32 mouse cellular contexts compared by ENCODE assay signal in genomic region chr9:114632331-114632730, GRCm38 (mm10). TPM values are rescaled to one million over a fixed set of nuclear protein-coding genes. Genes with fewer than 3 reads are reported as not detected.
DNase-seq lines count a peak whose midpoint lies in the region; ATAC-seq and TF ChIP-seq lines count a peak whose summit lies in the region.
"Had no signal": no experiment of that assay in that cellular context is flagged by ENCODE, and none has a peak within 500 bp of the region (broad histone marks: within the 10 kb centered on the region; RNA-seq: fewer than 3 reads in every experiment).

No protein-coding gene starts in this region.

- H3K4me3 ChIP-seq in heart, postnatal 0 days (ENCODE audit: low read depth, low read length), result no peak overlapping the region
- no peak overlapping the region for H3K4me3 ChIP-seq in lung, embryonic 16.5 days (ENCODE audit: low read length)
- H3K4me3 ChIP-seq: embryonic facial prominence, embryonic 12.5 days; heart, embryonic 10.5 days; hindbrain, embryonic 10.5 days; hindbrain, embryonic 15.5 days; intestine, embryonic 15.5 days; liver, embryonic 15.5 days; midbrain, embryonic 10.5 days; midbrain, embryonic 15.5 days; neural tube, embryonic 12.5 days had no signal

- H3K27me3 ChIP-seq in heart, postnatal 0 days (ENCODE audit: control insufficient read depth, insufficient read depth, low read length), result no peaks in the 10 kb centered on the region
- H3K27me3 ChIP-seq in lung, embryonic 16.5 days (ENCODE audit: control insufficient read depth, insufficient read depth, low read depth, low read length), result no peaks in the 10 kb centered on the region
- H3K27me3 ChIP-seq: embryonic facial prominence, embryonic 12.5 days; hindbrain, embryonic 15.5 days; intestine, embryonic 15.5 days; liver, embryonic 15.5 days; midbrain, embryonic 15.5 days; neural tube, embryonic 12.5 days had no signal

- no peak overlapping the region for H3K9ac ChIP-seq in heart, postnatal 0 days (replicated peaks; ENCODE audit: low read depth, low read length)
- no peak overlapping the region for H3K9ac ChIP-seq in lung, embryonic 16.5 days (ENCODE audit: low read length)
- H3K9ac ChIP-seq: embryonic facial prominence, embryonic 12.5 days; hindbrain, embryonic 15.5 days; intestine, embryonic 15.5 days; liver, embryonic 15.5 days; midbrain, embryonic 15.5 days; neural tube, embryonic 12.5 days had no signal

- 64% methylated on average over 4 of the region's 4 CpGs for WGBS in heart, postnatal 0 days
- 41% methylated on average over 4 of the region's 4 CpGs for WGBS in lung, embryonic 16.5 days

- H3K36me3 ChIP-seq in heart, postnatal 0 days (replicated peaks; ENCODE audit: control insufficient read depth, insufficient read depth, low read length), result peaks cover 27% of the 10 kb centered on the region
- H3K36me3 ChIP-seq in lung, embryonic 16.5 days (ENCODE audit: control insufficient read depth, insufficient read depth, low read length), result peaks cover 25% of the 10 kb centered on the region

- intact Hi-C loops in heart, postnatal 36 days (cut with DNase I), result no loop called here

- no peak for TF ChIP-seq CTCF in heart, postnatal 0 days (IDR thresholded peaks at IDR 0.05; ENCODE audit: low read depth)

- ATAC-seq in heart, postnatal 0 days (ENCODE audit: insufficient read depth, low read depth), result no peak
- ATAC-seq in lung, embryonic 16.5 days (ENCODE audit: low read depth), result peak; percentile 38; the same call in 1 of the 2 replicates
- peak; percentile 80 for ATAC-seq in CD4-positive, CD25-positive, alpha-beta regulatory T cell, adult 4 months
- ATAC-seq in inflammation-experienced regulatory T-cells, adult 6 months, result peak; percentile 60
- no peak for ATAC-seq in monocyte, adult 5-6 weeks (replicated peaks; ENCODE audit: insufficient number of reproducible peaks, low FRiP score, low TSS enrichment, poor library complexity, severe bottlenecking)
- ATAC-seq: forebrain, embryonic 14.5 days; intestine, embryonic 15.5 days; midbrain, embryonic 15.5 days had no signal

- no peaks in the 10 kb centered on the region for H3K4me1 ChIP-seq in heart, postnatal 0 days (ENCODE audit: control insufficient read depth, insufficient read depth)
- peaks cover 6% of the 10 kb centered on the region for H3K4me1 ChIP-seq in lung, embryonic 16.5 days (replicated peaks; ENCODE audit: control insufficient read depth, insufficient read depth, low read length)
- H3K4me1 ChIP-seq: embryonic facial prominence, embryonic 12.5 days; hindbrain, embryonic 10.5 days; intestine, embryonic 15.5 days had no signal

- no peaks in the 10 kb centered on the region for H3K9me3 ChIP-seq in heart, postnatal 0 days (replicated peaks; ENCODE audit: control insufficient read depth, low read length)
- no peaks in the 10 kb centered on the region for H3K9me3 ChIP-seq in lung, embryonic 16.5 days (ENCODE audit: control insufficient read depth, low read length)
- H3K9me3 ChIP-seq: embryonic facial prominence, embryonic 12.5 days; heart, embryonic 10.5 days; hindbrain, embryonic 10.5 days; hindbrain, embryonic 15.5 days; intestine, embryonic 15.5 days; liver, embryonic 15.5 days; midbrain, embryonic 10.5 days; midbrain, embryonic 15.5 days; neural tube, embryonic 12.5 days had no signal

- 0 out of 2 replicates have a peak overlapping the region, but pooled peaks have one; percentile 25 for H3K27ac ChIP-seq in heart, postnatal 0 days (ENCODE audit: low read depth)
- peak overlapping the region; percentile 73 for H3K27ac ChIP-seq in lung, embryonic 16.5 days (ENCODE audit: low read length)
- H3K27ac ChIP-seq: embryonic facial prominence, embryonic 12.5 days; heart, embryonic 10.5 days; hindbrain, embryonic 10.5 days; hindbrain, embryonic 15.5 days; intestine, embryonic 15.5 days; liver, embryonic 15.5 days; midbrain, embryonic 10.5 days; midbrain, embryonic 15.5 days; neural tube, embryonic 12.5 days had no signal

- H3K4me2 ChIP-seq in heart, postnatal 0 days (ENCODE audit: low read depth, low read length), result no peak overlapping the region
- H3K4me2 ChIP-seq in lung, embryonic 16.5 days (ENCODE audit: low read depth, low read length), result no peak overlapping the region
- H3K4me2 ChIP-seq: embryonic facial prominence, embryonic 12.5 days; hindbrain, embryonic 15.5 days; intestine, embryonic 15.5 days; liver, embryonic 15.5 days; midbrain, embryonic 15.5 days; neural tube, embryonic 12.5 days had no signal

- TF ChIP-seq EP300 in heart, postnatal 0 days (IDR thresholded peaks at IDR 0.05; ENCODE audit: low read depth), result no peak

- DNase-seq in heart, postnatal 0 days (ENCODE audit: low spot score), result peak; percentile 14
- DNase-seq in heart, postnatal 36 days, result no peak
- DNase-seq in lung, postnatal 14 days, result no peak
- no peak for DNase-seq in testis, postnatal 10 days (ENCODE audit: low spot score)
- DNase-seq: adrenal gland, adult 8-10 months; cerebellum, adult 11 months; cerebellum, adult 9-10 months; cerebellum, postnatal 36 days; embryo, embryonic 11 days; gastrocnemius, postnatal 14 days; heart, adult 11 months; heart, postnatal 10 days; kidney, adult 2 months; layer of hippocampus, adult 9-11 months; liver; right cerebral cortex, postnatal 4 days; thymus, adult 2 months; thymus, postnatal 36 days had no signal

RNA-seq across cellular contexts. Expression of gene Cnot10, which starts 7.7 kb away (rescaled TPM):
- total RNA-seq in heart, postnatal 0 days (2014; rRNA removed; ENCODE audit: low replicate concordance), result 19.7 and 35.6 TPM in 2 replicates
- polyA plus RNA-seq in heart, postnatal 0 days (2015; fragmentation: Nextera tagmentation; extraction: Ambion mirVana), result 24.3 and 25.7 TPM in 2 replicates
- 10 to 100 TPM; 21.2 to 23.0 TPM for total RNA-seq in heart, postnatal 36 days (2021)
- 64.4 and 64.7 TPM in 2 replicates for polyA plus RNA-seq in lung, embryonic 16.5 days (2015; fragmentation: Nextera tagmentation; extraction: Ambion mirVana)
- 10 to 100 TPM; 23.9 to 24.1 TPM for polyA plus RNA-seq in CD4-positive, CD25-positive, alpha-beta regulatory T cell, adult 4 months (2017; shearing (Covaris generic))
- polyA plus RNA-seq in inflammation-experienced regulatory T-cells, adult 6 months (2017; shearing (Covaris generic)), result 10 to 100 TPM; 21.2 to 24.4 (median 23.6) TPM
- 32.0 to 44.8 TPM (median 42.1 TPM) in 3 replicates for total RNA-seq in monocyte, adult 5-6 weeks (2017)

RNA-seq across cellular contexts. Expression of gene Dync1li1, which starts 56.3 kb away (rescaled TPM):
- 76.0 and 84.0 TPM in 2 replicates for total RNA-seq in heart, postnatal 0 days (2014; rRNA removed; ENCODE audit: low replicate concordance)
- 70.5 and 75.2 TPM in 2 replicates for polyA plus RNA-seq in heart, postnatal 0 days (2015; fragmentation: Nextera tagmentation; extraction: Ambion mirVana)
- total RNA-seq in heart, postnatal 36 days (2021), result 10 to 100 TPM; 69.9 to 88.1 TPM
- 53.0 and 59.0 TPM in 2 replicates for polyA plus RNA-seq in lung, embryonic 16.5 days (2015; fragmentation: Nextera tagmentation; extraction: Ambion mirVana)
- 10 to 100 TPM; 45.1 to 46.5 TPM for polyA plus RNA-seq in CD4-positive, CD25-positive, alpha-beta regulatory T cell, adult 4 months (2017; shearing (Covaris generic))
- 10 to 100 TPM; 46.3 to 55.0 (median 50.4) TPM for polyA plus RNA-seq in inflammation-experienced regulatory T-cells, adult 6 months (2017; shearing (Covaris generic))
- total RNA-seq in monocyte, adult 5-6 weeks (2017), result 66.7 to 93.5 TPM (median 91.6 TPM) in 3 replicates

Comparison
In these comparisons a context has a peak if more than half of its experiments do, and no peak if none do; other contexts are left out.
1. ATAC-seq: peak in lung, embryonic 16.5 days (single experiment), CD4-positive, CD25-positive, alpha-beta regulatory T cell, adult 4 months (single experiment) and inflammation-experienced regulatory T-cells, adult 6 months (single experiment); none in heart, postnatal 0 days (single experiment) and monocyte, adult 5-6 weeks (single experiment).